Mouse (Mus musculus): ENCODE measurements around the gene Fam131b. TPM values are rescaled to one million over a fixed set of nuclear protein-coding genes. Genes with fewer than 3 reads are reported as not detected.

Fam131b gene
- 0.85 and 0.89 TPM in 2 replicates for polyA plus RNA-seq (2014; fragmentation: Nextera tagmentation; extraction: Ambion mirVana)

DNA sequence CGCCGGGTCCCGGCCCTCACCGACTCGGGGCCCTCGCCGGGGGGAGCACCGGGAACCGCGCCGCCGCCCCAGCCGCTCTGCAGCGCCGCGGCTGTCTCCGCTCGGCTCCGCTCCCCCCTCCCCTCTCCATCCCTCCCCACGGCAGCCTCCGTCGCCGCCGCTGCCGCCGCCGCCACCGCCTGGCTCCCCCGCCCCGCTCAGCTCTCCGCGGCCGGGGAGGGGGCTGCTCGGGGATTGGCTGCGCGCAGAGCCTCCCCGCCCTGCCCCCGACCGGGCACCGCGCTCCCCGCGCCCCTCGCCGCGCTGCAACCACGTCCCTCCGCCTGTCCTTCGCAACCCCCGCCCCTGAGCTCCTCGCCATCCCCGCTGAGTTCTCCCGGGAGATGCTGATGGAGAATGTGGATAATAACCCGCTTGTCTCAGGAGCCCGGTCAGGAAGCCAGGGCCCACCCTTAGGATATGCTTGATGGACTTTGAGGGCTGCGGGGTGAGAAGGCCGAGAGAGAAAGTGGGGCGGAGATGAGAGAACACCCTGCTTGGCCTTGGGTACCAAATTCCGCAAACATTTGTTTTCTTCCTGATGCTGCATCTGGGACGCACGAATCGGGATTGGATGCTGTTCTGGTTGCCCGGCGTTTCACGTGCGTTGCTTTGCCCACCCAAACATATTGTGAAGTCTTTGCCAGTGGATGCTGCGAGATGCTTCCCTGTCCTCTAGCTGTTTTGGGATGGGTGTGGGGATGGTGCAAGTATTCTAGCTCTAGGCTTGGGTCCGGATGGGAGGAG is at the start of gene Fam131b:
Gene Fam131b (minus strand): TSS at position 162 of the 786 bp plus-strand sequence.
- no peak within 1 kb of the TSS for H3K27ac ChIP-seq (replicated peaks; ENCODE audit: low read depth, low read length)
- WGBS, result under 1% methylated on average over 36 of the region's 68 CpGs
- H3K4me2 ChIP-seq (ENCODE audit: low read depth, severe bottlenecking), result peak within 1 kb of the TSS; percentile 97
- H3K4me1 ChIP-seq (ENCODE audit: control insufficient read depth, insufficient read depth, low read length), result 0 out of 2 replicates have a peak, but pooled peaks cover 4% of the 10 kb centered on the region
- DNase-seq (ENCODE audit: low spot score) (peak; percentile 68), ATAC-seq (ENCODE audit: insufficient number of reproducible peaks, low FRiP score, low TSS enrichment, low read depth) (peak; percentile 74)
- H3K9me3 ChIP-seq (ENCODE audit: control insufficient read depth, low read length), result no peaks in the 10 kb centered on the region
- peaks cover 18% of the 10 kb centered on the region for H3K27me3 ChIP-seq (ENCODE audit: control insufficient read depth, insufficient read depth, low read length)
- H3K4me3 ChIP-seq (ENCODE audit: low read depth, low read length), result peak within 1 kb of the TSS; percentile 59
- peak within 1 kb of the TSS; percentile 67 for H3K9ac ChIP-seq (ENCODE audit: low read length)
- H3K36me3 ChIP-seq (ENCODE audit: control insufficient read depth, insufficient read depth, low read length), result no peaks in the 10 kb centered on the region

GRCm38 (mm10) chr6:42373669-42374430 is 49.4 kb upstream of the Fam131b start:
- H3K36me3 ChIP-seq (ENCODE audit: control insufficient read depth, insufficient read depth, low read length), result no peaks in the 10 kb centered on the region
- H3K4me2 ChIP-seq (ENCODE audit: low read depth, severe bottlenecking), result peak overlapping the region; percentile 89
- ATAC-seq (ENCODE audit: insufficient number of reproducible peaks, low FRiP score, low TSS enrichment, low read depth), result no peak
- no peak overlapping the region for H3K27ac ChIP-seq (replicated peaks; ENCODE audit: low read depth, low read length)
- DNase-seq (ENCODE audit: low spot score), result no peak
- no peaks in the 10 kb centered on the region for H3K27me3 ChIP-seq (ENCODE audit: control insufficient read depth, insufficient read depth, low read length)
- H3K4me1 ChIP-seq (ENCODE audit: control insufficient read depth, insufficient read depth, low read length), result peaks cover 7% of the 10 kb centered on the region; the same call in 1 of the 2 replicates
- peak overlapping the region; percentile 48; the same call in 1 of the 2 replicates for H3K4me3 ChIP-seq (ENCODE audit: low read depth, low read length)
- H3K9me3 ChIP-seq (ENCODE audit: control insufficient read depth, low read length), result no peaks in the 10 kb centered on the region
- H3K9ac ChIP-seq (ENCODE audit: low read length), result no peak overlapping the region
- WGBS, result 50% methylated on average over 6 of the region's 7 CpGs

DNA sequence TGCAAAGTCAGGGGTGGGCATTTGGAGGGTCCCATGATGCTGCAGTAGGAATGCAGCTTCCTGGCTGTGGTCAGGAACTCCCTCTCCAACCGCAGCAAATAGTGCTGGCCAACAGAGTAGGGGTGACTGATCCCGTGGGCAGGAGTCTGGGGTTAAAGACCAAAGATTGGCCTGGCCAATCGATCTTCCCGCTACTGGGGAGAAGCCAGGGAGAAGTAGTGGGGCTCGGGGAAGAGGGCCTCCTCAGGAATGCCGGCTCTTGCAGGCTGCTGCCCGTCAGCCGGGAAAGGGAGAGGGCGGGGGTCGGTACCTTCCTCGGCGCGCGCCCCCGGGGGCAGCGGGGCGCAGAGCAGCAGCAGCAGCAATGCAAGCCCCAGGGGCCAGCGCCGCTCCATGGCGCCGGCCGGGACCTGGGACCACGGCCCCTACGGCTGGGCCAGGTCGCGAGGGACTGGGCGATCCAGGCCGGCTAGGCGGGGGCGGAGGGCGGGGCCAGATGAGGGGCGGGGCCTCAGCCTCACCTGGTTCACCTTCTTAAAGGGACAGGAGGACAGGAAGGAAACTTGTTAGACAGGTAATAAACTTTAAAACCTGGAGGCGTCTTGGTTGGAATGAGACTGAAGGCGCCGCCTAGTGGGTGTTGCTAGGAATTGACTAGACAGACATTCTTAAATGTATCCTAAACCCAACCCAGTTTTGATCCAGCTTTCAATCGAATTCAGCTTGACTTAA is 48.5 kb upstream of the Fam131b start, which contains the start of gene Epha1:
Gene Epha1 (minus strand): TSS at position 453 of the 732 bp plus-strand sequence.
- WGBS, result under 1% methylated on average over 29 of the region's 36 CpGs
- Histone ChIP-seq H3K4me3 (ENCODE audit: low read depth, low read length) (peak within 1 kb of the TSS; percentile 48), H3K4me2 (ENCODE audit: low read depth, severe bottlenecking) (peak within 1 kb of the TSS; percentile 89), H3K4me1 (ENCODE audit: control insufficient read depth, insufficient read depth, low read length) (peaks cover 7% of the 10 kb centered on the region; the same call in 1 of the 2 replicates), H3K9me3 (ENCODE audit: control insufficient read depth, low read length) (no peaks in the 10 kb centered on the region), H3K27me3 (ENCODE audit: control insufficient read depth, insufficient read depth, low read length) (no peaks in the 10 kb centered on the region), H3K9ac (ENCODE audit: low read length) (peak within 1 kb of the TSS; percentile 56), H3K27ac (replicated peaks; ENCODE audit: low read depth, low read length) (0 out of 2 replicates have a peak within 1 kb of the TSS, but pooled peaks have one; percentile 26), H3K36me3 (ENCODE audit: control insufficient read depth, insufficient read depth, low read length) (no peaks in the 10 kb centered on the region)
- DNase-seq (ENCODE audit: low spot score) (peak; percentile 81), ATAC-seq (ENCODE audit: insufficient number of reproducible peaks, low FRiP score, low TSS enrichment, low read depth) (peak; percentile 74)

DNA sequence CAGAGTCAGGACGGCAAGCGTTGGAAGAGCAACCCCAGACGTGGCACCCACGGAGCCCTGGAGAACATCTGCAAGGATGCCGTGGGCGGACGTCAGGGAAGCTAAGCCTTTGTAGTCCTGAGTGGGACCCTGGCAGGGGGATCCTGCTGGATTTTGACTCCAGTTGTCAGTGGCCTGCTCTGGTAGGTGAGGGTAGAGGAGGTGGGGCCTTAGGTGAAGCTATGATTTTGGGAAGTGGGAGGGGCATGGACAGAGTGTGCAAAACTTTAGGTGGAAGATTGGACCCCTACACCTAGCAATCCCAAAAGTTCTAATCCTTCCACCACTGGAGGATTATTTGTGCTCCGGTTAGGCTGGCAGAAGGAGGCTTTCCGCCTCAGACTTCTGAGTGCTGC is 48.0 kb upstream of the Fam131b start:
- Histone ChIP-seq H3K4me2 (ENCODE audit: low read depth, severe bottlenecking) (peak overlapping the region; percentile 89), H3K27ac (replicated peaks; ENCODE audit: low read depth, low read length) (no peak overlapping the region), H3K36me3 (ENCODE audit: control insufficient read depth, insufficient read depth, low read length) (no peaks in the 10 kb centered on the region), H3K4me3 (ENCODE audit: low read depth, low read length) (peak overlapping the region; percentile 48), H3K9ac (ENCODE audit: low read length) (no peak overlapping the region; the same call in 1 of the 2 replicates), H3K4me1 (ENCODE audit: control insufficient read depth, insufficient read depth, low read length) (peaks cover 7% of the 10 kb centered on the region; the same call in 1 of the 2 replicates), H3K9me3 (ENCODE audit: control insufficient read depth, low read length) (no peaks in the 10 kb centered on the region), H3K27me3 (ENCODE audit: control insufficient read depth, insufficient read depth, low read length) (no peaks in the 10 kb centered on the region)
- ATAC-seq (ENCODE audit: insufficient number of reproducible peaks, low FRiP score, low TSS enrichment, low read depth) (peak; percentile 52), DNase-seq (ENCODE audit: low spot score) (no peak)
- WGBS, result 13% methylated on average over 9 of the region's 9 CpGs

- WGBS, result 2% methylated on average over 3 of the region's 3 CpGs
- H3K4me3 ChIP-seq (ENCODE audit: low read depth, low read length), result no peak overlapping the region
- H3K27me3 ChIP-seq (ENCODE audit: control insufficient read depth, insufficient read depth, low read length), result no peaks in the 10 kb centered on the region
- peaks cover 7% of the 10 kb centered on the region; the same call in 1 of the 2 replicates for H3K4me1 ChIP-seq (ENCODE audit: control insufficient read depth, insufficient read depth, low read length)
- no peak for DNase-seq (ENCODE audit: low spot score)
- ATAC-seq (ENCODE audit: insufficient number of reproducible peaks, low FRiP score, low TSS enrichment, low read depth), result no peak
- H3K36me3 ChIP-seq (ENCODE audit: control insufficient read depth, insufficient read depth, low read length), result no peaks in the 10 kb centered on the region
- H3K4me2 ChIP-seq (ENCODE audit: low read depth, severe bottlenecking), result no peak overlapping the region
- H3K9me3 ChIP-seq (ENCODE audit: control insufficient read depth, low read length), result no peaks in the 10 kb centered on the region
- H3K27ac ChIP-seq (replicated peaks; ENCODE audit: low read depth, low read length), result no peak overlapping the region
- no peak overlapping the region for H3K9ac ChIP-seq (ENCODE audit: low read length)
These were observed 47.6 kb upstream of the Fam131b start for GRCm38 (mm10) chr6:42372001-42372400.

DNA sequence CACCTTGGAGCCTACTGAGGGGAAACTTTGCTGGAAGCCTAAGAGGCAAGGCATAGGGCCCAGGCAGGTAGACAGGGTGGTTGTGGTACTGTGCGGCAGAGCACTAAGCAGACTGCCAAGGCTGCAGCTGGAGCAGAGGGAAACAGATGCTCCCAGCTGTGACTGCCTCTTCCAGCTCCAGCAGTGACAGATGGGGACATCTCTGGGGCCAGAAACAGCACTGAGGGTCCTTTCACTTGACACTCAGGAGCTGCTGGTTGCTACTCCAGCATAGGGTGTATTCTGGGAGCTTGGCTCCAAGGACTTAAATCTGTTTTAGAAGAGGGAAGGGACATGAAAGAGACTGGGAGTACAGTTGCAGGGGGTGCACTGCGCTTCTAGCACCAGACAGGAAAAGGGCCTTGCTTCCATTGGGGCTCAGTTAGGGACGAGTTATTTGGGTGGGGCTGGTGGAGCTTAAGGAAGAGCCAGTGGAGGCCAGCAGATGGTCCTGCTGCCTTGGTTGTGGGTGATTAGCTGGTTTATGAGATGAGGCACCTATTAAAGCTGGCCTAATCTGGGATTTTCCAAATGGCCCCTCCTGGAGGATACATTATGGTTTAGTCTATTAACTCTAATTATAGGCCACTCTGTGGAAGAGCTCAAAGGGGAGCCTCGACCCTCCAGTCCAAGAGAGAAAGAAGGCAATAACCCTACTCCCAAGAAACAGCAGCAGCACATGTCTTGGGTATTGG is 46.4 kb upstream of the Fam131b start:
- WGBS, result 20% methylated on average over 4 of the region's 4 CpGs
- no peak for ATAC-seq (ENCODE audit: insufficient number of reproducible peaks, low FRiP score, low TSS enrichment, low read depth)
- Histone ChIP-seq H3K27ac (replicated peaks; ENCODE audit: low read depth, low read length) (no peak overlapping the region), H3K9ac (ENCODE audit: low read length) (no peak overlapping the region), H3K36me3 (ENCODE audit: control insufficient read depth, insufficient read depth, low read length) (no peaks in the 10 kb centered on the region), H3K4me2 (ENCODE audit: low read depth, severe bottlenecking) (no peak overlapping the region), H3K4me3 (ENCODE audit: low read depth, low read length) (no peak overlapping the region), H3K27me3 (ENCODE audit: control insufficient read depth, insufficient read depth, low read length) (no peaks in the 10 kb centered on the region), H3K4me1 (ENCODE audit: control insufficient read depth, insufficient read depth, low read length) (peaks cover 7% of the 10 kb centered on the region; the same call in 1 of the 2 replicates), H3K9me3 (ENCODE audit: control insufficient read depth, low read length) (no peaks in the 10 kb centered on the region)
- DNase-seq (ENCODE audit: low spot score), result no peak

DNA sequence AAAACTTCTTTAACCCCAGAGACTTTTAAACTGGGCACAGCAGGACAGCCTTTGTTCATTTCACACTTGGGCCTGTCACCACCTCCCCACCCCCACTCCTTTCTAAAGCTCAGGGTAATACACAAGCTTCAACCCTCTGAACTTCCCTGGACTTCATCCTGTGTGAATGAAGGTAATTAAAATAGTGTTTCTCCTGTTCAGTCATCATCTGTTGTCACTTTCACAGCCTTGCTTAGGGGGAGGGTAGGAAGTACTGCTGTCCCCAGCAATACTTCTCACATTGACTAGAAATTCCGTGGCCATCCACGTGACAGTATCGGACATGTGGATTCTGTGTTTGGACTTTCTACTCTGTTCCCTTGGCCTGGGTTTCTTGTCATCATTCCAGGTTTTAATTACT is 45.4 kb upstream of the Fam131b start:
- Histone ChIP-seq H3K4me3 (ENCODE audit: low read depth, low read length) (no peak overlapping the region), H3K9ac (ENCODE audit: low read length) (no peak overlapping the region), H3K4me2 (ENCODE audit: low read depth, severe bottlenecking) (no peak overlapping the region), H3K36me3 (ENCODE audit: control insufficient read depth, insufficient read depth, low read length) (no peaks in the 10 kb centered on the region), H3K27me3 (ENCODE audit: control insufficient read depth, insufficient read depth, low read length) (no peaks in the 10 kb centered on the region), H3K27ac (replicated peaks; ENCODE audit: low read depth, low read length) (no peak overlapping the region), H3K4me1 (ENCODE audit: control insufficient read depth, insufficient read depth, low read length) (peaks cover 7% of the 10 kb centered on the region; the same call in 1 of the 2 replicates), H3K9me3 (ENCODE audit: control insufficient read depth, low read length) (no peaks in the 10 kb centered on the region)
- DNase-seq (ENCODE audit: low spot score) (peak; percentile 54), ATAC-seq (ENCODE audit: insufficient number of reproducible peaks, low FRiP score, low TSS enrichment, low read depth) (no peak)
- WGBS, result 11% methylated on average over 3 of the region's 3 CpGs
